Mouse (Mus musculus): Measurements from ENCODE around the gene Olfr629. TPM values are rescaled to one million over a fixed set of nuclear protein-coding genes. Genes with fewer than 3 reads are reported as not detected.
"Not testable (repeated sequence)": the region's sequence is repeated elsewhere in the genome, so short reads cannot be mapped to it uniquely, and the experiment has no call there.

The Olfr629 gene
- polyA plus RNA-seq, 1 experiment from 2014 or later, result not detected

DNA sequence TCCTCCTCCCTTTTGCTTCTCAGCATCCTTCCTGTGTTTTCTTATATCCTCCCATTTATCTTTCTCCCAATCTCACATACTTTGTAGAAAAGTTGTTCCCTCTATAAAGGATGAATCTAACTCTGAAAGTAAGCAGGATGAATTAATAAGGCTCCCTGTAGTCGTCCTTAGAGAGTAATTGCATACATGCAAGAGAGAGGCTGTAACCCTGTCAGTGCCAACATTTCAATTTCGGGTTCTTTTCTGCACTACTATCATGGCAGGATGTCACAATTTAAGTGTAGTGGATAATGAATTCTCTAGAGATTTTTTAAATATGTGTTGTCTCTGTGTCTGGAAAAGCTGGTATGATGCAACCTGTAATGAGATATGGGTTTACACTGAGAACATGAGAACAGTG is 12.5 kb upstream of the Olfr629 start, which contains the start of gene Olfr630:
TSS of gene Olfr630 (minus strand) at position 101 of the 400 bp plus-strand sequence.
- 49% methylated on average over 2 of the region's 2 CpGs for WGBS
- DNase-seq (ENCODE audit: low spot score), result no peak
- ATAC-seq (ENCODE audit: insufficient number of reproducible peaks, low FRiP score, low TSS enrichment, low read depth), result no peak
- Histone ChIP-seq H3K4me2 (ENCODE audit: low read depth, severe bottlenecking) (no peak within 1 kb of the TSS), H3K27me3 (ENCODE audit: control insufficient read depth, insufficient read depth, low read length) (no peaks in the 10 kb centered on the region), H3K4me1 (ENCODE audit: control insufficient read depth, insufficient read depth, low read length) (no peaks in the 10 kb centered on the region), H3K27ac (replicated peaks; ENCODE audit: low read depth, low read length) (no peak within 1 kb of the TSS), H3K4me3 (ENCODE audit: low read depth, low read length) (no peak within 1 kb of the TSS), H3K36me3 (ENCODE audit: control insufficient read depth, insufficient read depth, low read length) (no peaks in the 10 kb centered on the region), H3K9ac (ENCODE audit: low read length) (no peak within 1 kb of the TSS), H3K9me3 (ENCODE audit: control insufficient read depth, low read length) (no peaks in the 10 kb centered on the region)

DNA sequence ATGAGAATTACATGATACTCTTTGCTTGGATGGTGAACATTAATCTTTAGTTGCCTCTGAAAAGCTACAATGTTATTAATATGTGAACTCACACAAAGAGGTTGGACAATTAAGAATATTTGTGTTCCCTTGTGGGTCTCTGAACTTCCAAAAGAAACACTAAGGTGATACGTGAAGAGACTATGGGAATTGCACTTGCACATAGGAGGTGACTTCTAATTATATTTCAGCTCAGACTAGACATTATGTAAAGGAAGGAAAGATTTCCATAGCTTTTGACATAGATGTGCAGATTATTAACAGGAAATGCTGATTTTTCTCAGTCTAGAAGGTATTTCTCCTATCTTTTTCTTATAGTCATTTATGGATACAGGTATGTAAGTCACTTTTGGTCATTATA is 14.7 kb downstream of the Olfr629 start, which contains the start of gene Olfr628:
TSS of gene Olfr628 (plus strand) at position 301 of the 400 bp plus-strand sequence.
- Histone ChIP-seq H3K36me3 (ENCODE audit: control insufficient read depth, insufficient read depth, low read length) (no peaks in the 10 kb centered on the region), H3K4me3 (ENCODE audit: low read depth, low read length) (no peak within 1 kb of the TSS), H3K4me2 (ENCODE audit: low read depth, severe bottlenecking) (no peak within 1 kb of the TSS), H3K9me3 (ENCODE audit: control insufficient read depth, low read length) (no peaks in the 10 kb centered on the region), H3K27me3 (ENCODE audit: control insufficient read depth, insufficient read depth, low read length) (no peaks in the 10 kb centered on the region), H3K9ac (ENCODE audit: low read length) (no peak within 1 kb of the TSS), H3K4me1 (ENCODE audit: control insufficient read depth, insufficient read depth, low read length) (no peaks in the 10 kb centered on the region), H3K27ac (replicated peaks; ENCODE audit: low read depth, low read length) (no peak within 1 kb of the TSS)
- WGBS, result 100% methylated on average over 1 of the region's 1 CpGs
- no peak for ATAC-seq (ENCODE audit: insufficient number of reproducible peaks, low FRiP score, low TSS enrichment, low read depth)
- no peak for DNase-seq (ENCODE audit: low spot score)

DNA sequence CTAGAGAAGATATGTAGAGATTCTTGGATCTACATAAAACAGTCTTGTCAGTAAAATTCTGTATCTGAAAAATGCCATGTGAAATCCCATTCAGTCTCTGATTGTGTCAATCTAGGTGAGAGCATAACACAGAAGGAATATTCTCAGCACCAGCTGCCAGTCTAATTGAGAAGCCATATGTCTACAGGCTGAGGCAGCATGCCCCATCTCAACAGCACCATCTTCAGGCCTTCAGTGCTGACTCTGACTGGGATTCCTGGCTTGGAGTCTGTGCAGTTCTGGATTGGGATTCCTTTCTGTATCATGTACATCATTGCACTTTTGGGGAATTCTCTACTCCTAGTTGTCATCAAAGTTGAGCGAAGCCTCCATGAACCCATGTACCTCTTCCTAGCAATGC is 28.3 kb downstream of the Olfr629 start:
- H3K36me3 ChIP-seq (ENCODE audit: control insufficient read depth, insufficient read depth, low read length); H3K4me1 ChIP-seq (ENCODE audit: control insufficient read depth, insufficient read depth, low read length); H3K9me3 ChIP-seq (ENCODE audit: control insufficient read depth, low read length); DNase-seq (ENCODE audit: low spot score); H3K27me3 ChIP-seq (ENCODE audit: control insufficient read depth, insufficient read depth, low read length); ATAC-seq (ENCODE audit: insufficient number of reproducible peaks, low FRiP score, low TSS enrichment, low read depth); H3K4me3 ChIP-seq (ENCODE audit: low read depth, low read length); H3K9ac ChIP-seq (ENCODE audit: low read length); H3K27ac ChIP-seq (replicated peaks; ENCODE audit: low read depth, low read length); H3K4me2 ChIP-seq (ENCODE audit: low read depth, severe bottlenecking): not testable (repeated sequence)
- WGBS, result 85% methylated on average over 1 of the region's 1 CpGs

DNA sequence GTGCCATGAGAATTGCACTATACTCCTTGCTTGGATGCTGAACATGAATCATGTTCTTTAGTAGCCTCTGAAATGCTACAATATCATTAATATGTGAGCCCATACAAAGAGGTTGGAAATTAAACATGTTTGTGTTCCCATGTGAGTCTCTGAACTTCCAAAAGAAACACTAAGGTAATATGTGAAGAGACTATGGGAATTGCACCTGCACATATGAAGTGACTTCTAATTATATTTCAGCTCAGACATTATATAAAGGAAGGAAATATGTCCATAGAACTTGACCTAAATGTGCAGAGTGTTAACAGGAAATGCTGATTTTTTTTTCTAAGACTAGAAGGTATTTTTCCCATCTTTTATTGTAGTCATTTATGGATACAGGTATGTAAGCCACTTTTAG is 30.4 kb downstream of the Olfr629 start, which contains the start of gene Olfr243:
TSS of gene Olfr243 (plus strand) at position 301 of the 400 bp plus-strand sequence.
- DNase-seq (ENCODE audit: low spot score) (no peak), ATAC-seq (ENCODE audit: insufficient number of reproducible peaks, low FRiP score, low TSS enrichment, low read depth) (no peak)
- Histone ChIP-seq H3K9me3 (ENCODE audit: control insufficient read depth, low read length) (no peaks in the 10 kb centered on the region), H3K27ac (replicated peaks; ENCODE audit: low read depth, low read length) (no peak within 1 kb of the TSS), H3K9ac (ENCODE audit: low read length) (no peak within 1 kb of the TSS), H3K4me1 (ENCODE audit: control insufficient read depth, insufficient read depth, low read length) (no peaks in the 10 kb centered on the region), H3K36me3 (ENCODE audit: control insufficient read depth, insufficient read depth, low read length) (no peaks in the 10 kb centered on the region), H3K4me2 (ENCODE audit: low read depth, severe bottlenecking) (no peak within 1 kb of the TSS), H3K4me3 (ENCODE audit: low read depth, low read length) (no peak within 1 kb of the TSS), H3K27me3 (ENCODE audit: control insufficient read depth, insufficient read depth, low read length) (no peaks in the 10 kb centered on the region)

DNA sequence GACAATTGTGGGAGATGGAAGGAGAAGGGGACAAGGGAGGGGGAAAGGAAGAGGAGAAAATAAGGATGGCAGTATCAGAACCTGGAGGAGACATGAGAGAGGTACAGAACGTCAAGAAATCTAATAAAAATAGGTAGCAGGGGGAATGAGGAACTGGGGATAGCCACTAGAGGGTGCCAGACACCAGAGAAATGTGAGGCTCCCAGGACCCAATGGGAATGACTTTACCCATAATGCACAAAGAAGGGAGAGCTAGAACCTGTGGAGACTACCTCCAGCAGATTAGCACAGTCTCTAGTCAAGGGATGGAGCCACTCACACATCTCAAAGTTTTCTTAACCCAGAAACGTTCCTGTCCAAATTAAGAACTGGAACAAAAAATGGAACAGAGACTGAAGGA is 32.7 kb downstream of the Olfr629 start:
- Histone ChIP-seq H3K27me3 (ENCODE audit: control insufficient read depth, insufficient read depth, low read length) (no peaks in the 10 kb centered on the region), H3K4me1 (ENCODE audit: control insufficient read depth, insufficient read depth, low read length) (no peaks in the 10 kb centered on the region), H3K36me3 (ENCODE audit: control insufficient read depth, insufficient read depth, low read length) (no peaks in the 10 kb centered on the region), H3K4me2 (ENCODE audit: low read depth, severe bottlenecking) (no peak overlapping the region), H3K4me3 (ENCODE audit: low read depth, low read length) (no peak overlapping the region), H3K9me3 (ENCODE audit: control insufficient read depth, low read length) (no peaks in the 10 kb centered on the region), H3K27ac (replicated peaks; ENCODE audit: low read depth, low read length) (no peak overlapping the region), H3K9ac (ENCODE audit: low read length) (no peak overlapping the region)
- DNase-seq (ENCODE audit: low spot score) (no peak), ATAC-seq (ENCODE audit: insufficient number of reproducible peaks, low FRiP score, low TSS enrichment, low read depth) (no peak)
- WGBS, result 50% methylated on average over 2 of the region's 2 CpGs

DNA sequence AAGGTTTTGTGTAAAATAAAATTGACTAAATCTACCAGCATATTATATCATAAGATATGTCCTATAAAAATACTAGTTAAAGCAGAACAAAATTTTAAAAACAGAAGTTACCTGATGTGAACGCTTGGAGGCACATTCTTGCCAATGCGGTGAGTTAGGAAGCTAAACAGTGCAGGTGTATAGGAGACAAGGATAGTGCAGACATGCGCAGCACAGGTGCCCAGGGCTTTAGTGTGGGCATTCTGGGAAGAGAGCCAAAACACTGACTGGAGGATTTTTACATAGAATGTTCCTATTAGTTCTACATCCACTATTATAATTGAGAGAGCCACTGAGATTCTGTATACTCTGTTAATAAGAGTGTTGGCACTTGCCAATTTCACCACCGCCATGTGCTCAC is 45.3 kb downstream of the Olfr629 start:
- no peak for ATAC-seq (ENCODE audit: insufficient number of reproducible peaks, low FRiP score, low TSS enrichment, low read depth)
- Histone ChIP-seq H3K27me3 (ENCODE audit: control insufficient read depth, insufficient read depth, low read length) (no peaks in the 10 kb centered on the region), H3K27ac (replicated peaks; ENCODE audit: low read depth, low read length) (no peak overlapping the region), H3K9ac (ENCODE audit: low read length) (no peak overlapping the region), H3K9me3 (ENCODE audit: control insufficient read depth, low read length) (no peaks in the 10 kb centered on the region), H3K4me2 (ENCODE audit: low read depth, severe bottlenecking) (no peak overlapping the region), H3K36me3 (ENCODE audit: control insufficient read depth, insufficient read depth, low read length) (no peaks in the 10 kb centered on the region), H3K4me1 (ENCODE audit: control insufficient read depth, insufficient read depth, low read length) (no peaks in the 10 kb centered on the region), H3K4me3 (ENCODE audit: low read depth, low read length) (no peak overlapping the region)
- WGBS, result 90% methylated on average over 4 of the region's 4 CpGs
- no peak for DNase-seq (ENCODE audit: low spot score)

Other genes with a start within 250 kb of the Olfr629 start
- not detected in 2 replicates for gene Olfr609, start 246.9 kb downstream of the Olfr629 start, polyA plus RNA-seq (2014; fragmentation: Nextera tagmentation; extraction: Ambion mirVana)
- gene Olfr610, start 232.8 kb downstream of the Olfr629 start, polyA plus RNA-seq (2014; fragmentation: Nextera tagmentation; extraction: Ambion mirVana), result not detected in 2 replicates
- gene Olfr611, start 224.1 kb downstream of the Olfr629 start, polyA plus RNA-seq (2014; fragmentation: Nextera tagmentation; extraction: Ambion mirVana), result not detected in 2 replicates
- gene Olfr612, start 202.2 kb downstream of the Olfr629 start, polyA plus RNA-seq (2014; fragmentation: Nextera tagmentation; extraction: Ambion mirVana), result not detected in 2 replicates
- not detected in 2 replicates for gene Olfr613, start 196.9 kb downstream of the Olfr629 start, polyA plus RNA-seq (2014; fragmentation: Nextera tagmentation; extraction: Ambion mirVana)
- not detected in 2 replicates for gene Olfr615, start 188.9 kb downstream of the Olfr629 start, polyA plus RNA-seq (2014; fragmentation: Nextera tagmentation; extraction: Ambion mirVana)
- not detected in 2 replicates for gene Olfr616, start 175.8 kb downstream of the Olfr629 start, polyA plus RNA-seq (2014; fragmentation: Nextera tagmentation; extraction: Ambion mirVana)
- not detected in 2 replicates for gene Olfr617, start 171.9 kb downstream of the Olfr629 start, polyA plus RNA-seq (2014; fragmentation: Nextera tagmentation; extraction: Ambion mirVana)
- gene Olfr618, start 154.8 kb downstream of the Olfr629 start, polyA plus RNA-seq (2014; fragmentation: Nextera tagmentation; extraction: Ambion mirVana), result not detected in 2 replicates
- gene Olfr619, start 144.4 kb downstream of the Olfr629 start, polyA plus RNA-seq (2014; fragmentation: Nextera tagmentation; extraction: Ambion mirVana), result not detected in 2 replicates
- gene Olfr620, start 132.4 kb downstream of the Olfr629 start, polyA plus RNA-seq (2014; fragmentation: Nextera tagmentation; extraction: Ambion mirVana), result not detected in 2 replicates
- not detected in 2 replicates for gene Olfr622, start 102.2 kb downstream of the Olfr629 start, polyA plus RNA-seq (2014; fragmentation: Nextera tagmentation; extraction: Ambion mirVana)
- not detected in 2 replicates for gene Olfr623, start 81.2 kb downstream of the Olfr629 start, polyA plus RNA-seq (2014; fragmentation: Nextera tagmentation; extraction: Ambion mirVana)
- 0.08 and 0.10 TPM in 2 replicates for gene Olfr624, start 73.8 kb downstream of the Olfr629 start, polyA plus RNA-seq (2014; fragmentation: Nextera tagmentation; extraction: Ambion mirVana)
- not detected in 2 replicates for gene Olfr625-ps1, start 62.2 kb downstream of the Olfr629 start, polyA plus RNA-seq (2014; fragmentation: Nextera tagmentation; extraction: Ambion mirVana)
- gene Olfr243, start 30.3 kb downstream of the Olfr629 start, polyA plus RNA-seq (2014; fragmentation: Nextera tagmentation; extraction: Ambion mirVana), result not detected in 2 replicates
- not detected in 2 replicates for gene Olfr628, start 14.6 kb downstream of the Olfr629 start, polyA plus RNA-seq (2014; fragmentation: Nextera tagmentation; extraction: Ambion mirVana)
- gene Olfr630, start 12.4 kb upstream of the Olfr629 start, polyA plus RNA-seq (2014; fragmentation: Nextera tagmentation; extraction: Ambion mirVana), result not detected in 2 replicates
- not detected in 2 replicates for gene Olfr69, start 26.7 kb upstream of the Olfr629 start, polyA plus RNA-seq (2014; fragmentation: Nextera tagmentation; extraction: Ambion mirVana)
- gene Olfr68, start 34.8 kb upstream of the Olfr629 start, polyA plus RNA-seq (2014; fragmentation: Nextera tagmentation; extraction: Ambion mirVana), result not detected in 2 replicates
- not detected in 2 replicates for gene Olfr67, start 46.9 kb upstream of the Olfr629 start, polyA plus RNA-seq (2014; fragmentation: Nextera tagmentation; extraction: Ambion mirVana)
- gene Hbb-bt, start 69.1 kb upstream of the Olfr629 start, polyA plus RNA-seq (2014; fragmentation: Nextera tagmentation; extraction: Ambion mirVana), result 518 and 565 TPM in 2 replicates
- gene Hbb-bs, start 83.2 kb upstream of the Olfr629 start, polyA plus RNA-seq (2014; fragmentation: Nextera tagmentation; extraction: Ambion mirVana), result 156 and 207 TPM in 2 replicates
- not detected in 2 replicates for gene Hbb-bh2, start 95.6 kb upstream of the Olfr629 start, polyA plus RNA-seq (2014; fragmentation: Nextera tagmentation; extraction: Ambion mirVana)
- 1,749 and 1,831 TPM in 2 replicates for gene Hbb-bh1, start 98.2 kb upstream of the Olfr629 start, polyA plus RNA-seq (2014; fragmentation: Nextera tagmentation; extraction: Ambion mirVana)
- gene Hbb-y, start 108.3 kb upstream of the Olfr629 start, polyA plus RNA-seq (2014; fragmentation: Nextera tagmentation; extraction: Ambion mirVana), result 7,439 and 7,962 TPM in 2 replicates
- not detected in 2 replicates for gene Olfr66, start 141.3 kb upstream of the Olfr629 start, polyA plus RNA-seq (2014; fragmentation: Nextera tagmentation; extraction: Ambion mirVana)
- gene Olfr64, start 149.5 kb upstream of the Olfr629 start, polyA plus RNA-seq (2014; fragmentation: Nextera tagmentation; extraction: Ambion mirVana), result not detected in 2 replicates
- gene Olfr65, start 158.5 kb upstream of the Olfr629 start, polyA plus RNA-seq (2014; fragmentation: Nextera tagmentation; extraction: Ambion mirVana), result not detected in 2 replicates
- gene Olfr631, start 183.9 kb upstream of the Olfr629 start, polyA plus RNA-seq (2014; fragmentation: Nextera tagmentation; extraction: Ambion mirVana), result not detected in 2 replicates
- gene Olfr632, start 189.4 kb upstream of the Olfr629 start, polyA plus RNA-seq (2014; fragmentation: Nextera tagmentation; extraction: Ambion mirVana), result not detected in 2 replicates
- gene Olfr633, start 199.5 kb upstream of the Olfr629 start, polyA plus RNA-seq (2014; fragmentation: Nextera tagmentation; extraction: Ambion mirVana), result not detected in 2 replicates
- gene Olfr635, start 226.2 kb upstream of the Olfr629 start, polyA plus RNA-seq (2014; fragmentation: Nextera tagmentation; extraction: Ambion mirVana), result not detected in 2 replicates

Data from limb, embryonic 11.5 days (tissue).